Mouse (Mus musculus) olfactory bulb, adult 2 months (tissue): ENCODE data around the gene Gon7.

Experiments
- CTCF ChIP-seq: fragments of 200-500 bp; IDR thresholded peaks from 2 replicates; pipeline ENCODE4 v1.5.1; 2012; ENCODE audit warnings: low read depth, mild to moderate bottlenecking, low read length, moderate library complexity; ENCODE audit not compliant: insufficient read depth
- POLR2A ChIP-seq: fragments of 200-500 bp; IDR thresholded peaks from 2 replicates; pipeline ENCODE4 v1.6.1; 2012; ENCODE audit warnings: mild to moderate bottlenecking, low read depth, low read length, moderate library complexity; ENCODE audit not compliant: insufficient read depth

DNA sequence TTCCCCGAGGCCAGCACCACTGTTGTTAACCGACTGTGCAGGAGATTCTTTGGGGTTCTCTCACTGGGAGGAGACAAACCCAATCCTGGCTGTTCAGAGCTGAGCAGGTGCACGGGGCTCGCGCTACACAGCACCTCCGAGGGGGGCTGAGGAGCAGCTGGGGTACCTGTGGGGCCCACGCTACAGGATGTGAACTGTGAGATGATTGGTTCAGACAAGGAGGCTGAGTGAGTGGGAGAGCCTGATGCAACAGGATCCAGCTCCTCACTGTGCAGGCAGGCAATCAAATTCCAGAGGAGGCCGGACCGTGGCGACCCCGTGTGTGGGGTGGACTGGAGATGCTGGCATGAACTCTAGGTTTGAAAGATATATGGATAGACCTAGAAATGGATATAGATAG is 35.2 kb downstream of the Gon7 start:
- no peak for TF ChIP-seq CTCF
- TF ChIP-seq POLR2A, result no peak
